Mouse (Mus musculus): ENCODE results near the gene Dst.

- no peak for TF ChIP-seq CTCF (conservative IDR thresholded peaks at IDR 0.05; ENCODE audit: low read length)
- no peak for TF ChIP-seq POU5F1 (IDR thresholded peaks at IDR 0.05; ENCODE audit: borderline replicate concordance, low read length)
Observed at GRCm38 (mm10) chr1:33939828-33940227, 31.8 kb downstream of the Dst start.

Data from E14TG2a.4 (cell line).